Mouse (Mus musculus) thymus, postnatal 36 days (tissue): ENCODE data around the gene Ppp2r2c.

ENCODE experiments used
- DNase-seq, 2 experiments: peaks; one replicate each; pipeline ENCODE4 v3.0.0; 2022; ENCODE audit warnings: mixed read lengths in 2 of 2

The Ppp2r2c gene

GRCm38 (mm10) chr5:36988781-36989624, 120.7 kb downstream of the Ppp2r2c start, which contains the start of gene Wfs1:
Gene Wfs1 (minus strand): TSS chr5:36989205.
- peak; percentile 91 to 93 for DNase-seq

- peak; percentile 26 to 46 for DNase-seq
Observed at GRCm38 (mm10) chr5:36989625-36989977, 121.3 kb downstream of the Ppp2r2c start.

GRCm38 (mm10) chr5:36990196-36990595, 121.9 kb downstream of the Ppp2r2c start:
- DNase-seq, result no peak

- no peak for DNase-seq
Observed at GRCm38 (mm10) chr5:36990631-36991350, 122.5 kb downstream of the Ppp2r2c start.

- DNase-seq, result peak in 1 of 2 experiments; percentile 14
Observed at GRCm38 (mm10) chr5:36996410-36996809, 128.1 kb downstream of the Ppp2r2c start.

GRCm38 (mm10) chr5:36997996-36998395, 129.7 kb downstream of the Ppp2r2c start:
- DNase-seq, result peak; percentile 63 to 81

- no peak for DNase-seq
Observed at GRCm38 (mm10) chr5:37001002-37001401, 132.7 kb downstream of the Ppp2r2c start.

- DNase-seq, result peak; percentile 69 to 77
Observed at GRCm38 (mm10) chr5:37002001-37002400, 133.7 kb downstream of the Ppp2r2c start.
